Mouse (Mus musculus): ENCODE results near the gene Dnajc30. TPM values are rescaled to one million over a fixed set of nuclear protein-coding genes. Genes with fewer than 3 reads are reported as not detected.
A peak's percentile ranks its signal among the peaks of the same experiment; 100 is the strongest.
"Not testable (repeated sequence)": the region's sequence is repeated elsewhere in the genome, so short reads cannot be mapped to it uniquely, and the experiment has no call there.

Dnajc30 gene
- total RNA-seq (2021): 10 to 100 TPM; 38.4 to 44.3 TPM
- long read RNA-seq, experiment 1, transcript Dnajc30-201 (1 exons, 1,661 nt): major isoform, 60 of 60 reads
- long read RNA-seq, experiment 1, partial matches to known transcripts: 0 of 60 reads
- long read RNA-seq, experiment 1, other reads (novel, unspliced or antisense): 0 of 60 reads
- long read RNA-seq, experiment 2, transcript Dnajc30-201 (1 exons, 1,661 nt): major isoform, 26 of 27 reads
- long read RNA-seq, experiment 2, partial matches to known transcripts: 0 of 27 reads
- long read RNA-seq, experiment 2, other reads (novel, unspliced or antisense): 1 of 27 reads

DNA sequence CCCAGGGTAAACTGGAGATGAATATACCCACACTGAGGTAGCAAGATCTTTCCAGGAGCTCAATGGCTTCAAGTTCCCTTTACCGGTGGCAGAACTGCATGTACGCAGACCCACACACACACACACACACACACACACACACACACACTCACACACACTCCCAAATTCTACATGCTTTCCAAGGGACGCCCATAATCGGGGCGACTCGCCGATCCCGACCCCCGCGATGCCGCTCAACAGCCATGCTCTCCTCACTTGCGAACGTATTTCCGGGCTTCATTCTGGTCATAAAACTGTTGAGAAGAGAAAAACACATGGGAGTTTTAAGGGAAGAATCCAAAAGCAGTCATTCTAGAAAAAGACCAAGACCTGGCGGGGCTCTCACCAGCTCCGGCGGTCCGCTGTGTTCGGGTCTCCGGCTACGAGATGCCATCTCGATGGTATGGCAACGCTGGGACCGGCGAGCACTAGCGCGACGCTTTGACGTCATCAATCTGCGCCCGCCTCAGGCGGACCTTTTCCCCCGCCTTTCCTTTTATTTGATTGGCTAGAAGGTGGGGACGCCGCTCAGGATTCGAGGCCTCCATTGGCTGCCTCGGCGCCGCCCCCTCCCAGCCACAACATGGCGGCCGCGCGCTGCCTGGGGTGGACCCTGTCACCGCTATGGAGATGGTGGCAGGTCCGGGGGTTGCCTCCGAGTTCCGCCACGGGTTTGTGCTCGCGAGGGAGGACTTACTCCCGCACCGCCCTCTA, at the start of gene Dnajc30:
TSS of gene Dnajc30 (plus strand) at position 574 of the 753 bp plus-strand sequence.
- peak; percentile 97 for DNase-seq

DNA sequence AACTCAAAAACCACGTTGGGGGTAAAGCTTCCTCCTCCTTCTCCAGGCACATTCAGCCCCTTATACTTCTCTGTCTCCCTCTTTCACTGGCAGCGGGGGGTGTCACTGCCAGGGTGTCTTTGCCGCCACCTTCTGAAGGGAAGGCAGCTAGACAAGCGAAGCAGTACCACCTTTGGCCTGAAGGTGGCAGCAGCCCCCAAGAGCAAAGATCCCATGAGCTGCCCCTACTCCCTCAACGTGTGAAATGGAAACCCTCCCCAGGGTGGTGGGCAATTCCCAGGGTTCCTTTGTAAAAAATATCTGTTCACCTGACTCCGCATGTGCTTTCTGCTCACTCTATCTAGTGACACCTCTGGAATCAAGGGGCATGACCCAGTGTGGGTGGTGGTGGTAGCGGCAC, 48.5 kb upstream of the Dnajc30 start:
- DNase-seq: peak; percentile 81 to 95

DNA sequence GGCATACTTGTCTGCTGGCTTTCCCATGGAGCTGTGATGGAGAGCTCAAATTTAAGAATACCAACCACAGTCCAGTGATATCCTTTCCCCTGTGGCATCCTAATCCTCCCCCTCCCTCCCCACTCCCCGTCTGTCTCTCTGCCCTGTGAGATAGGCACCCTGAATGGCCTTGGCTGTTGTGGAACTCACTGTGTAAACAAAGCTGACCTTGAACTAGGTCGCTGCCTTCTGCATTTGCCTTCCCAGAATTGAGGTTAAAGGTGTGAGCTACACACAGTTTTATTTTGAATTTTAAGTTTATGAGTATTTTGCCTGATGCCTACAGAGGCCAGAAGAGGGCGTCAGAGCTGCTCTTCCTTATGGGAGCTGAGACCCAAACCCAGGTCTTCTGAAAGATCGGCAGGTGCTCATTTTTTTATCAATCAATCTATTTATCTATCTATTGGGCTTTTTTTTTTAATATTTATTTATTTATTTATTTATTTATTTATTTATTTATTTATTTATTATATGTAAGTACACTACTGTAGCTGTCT, 47.7 kb upstream of the Dnajc30 start:
- peak in 1 of 2 experiments; percentile 27 for DNase-seq

DNA sequence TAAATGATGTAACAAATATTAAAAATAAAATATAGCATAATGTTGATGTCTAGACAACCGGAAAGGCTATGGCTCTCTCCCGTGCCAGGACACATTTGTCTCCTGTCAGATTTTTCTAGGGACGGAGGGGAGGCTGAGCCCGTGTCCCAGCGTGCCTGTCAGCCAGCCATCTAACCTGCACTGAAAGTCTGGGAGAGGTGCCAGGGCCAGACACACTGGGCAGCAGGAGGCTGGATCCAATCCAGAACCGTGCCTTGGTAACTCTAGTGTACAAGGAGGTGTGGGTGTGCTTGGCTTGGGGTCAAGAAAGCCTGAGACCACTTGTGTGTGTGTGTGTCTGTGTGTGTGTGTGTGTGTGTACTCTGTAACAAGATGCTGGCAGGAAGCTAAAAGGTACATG, 42.2 kb upstream of the Dnajc30 start:
- DNase-seq: peak; percentile 78 to 80

DNA sequence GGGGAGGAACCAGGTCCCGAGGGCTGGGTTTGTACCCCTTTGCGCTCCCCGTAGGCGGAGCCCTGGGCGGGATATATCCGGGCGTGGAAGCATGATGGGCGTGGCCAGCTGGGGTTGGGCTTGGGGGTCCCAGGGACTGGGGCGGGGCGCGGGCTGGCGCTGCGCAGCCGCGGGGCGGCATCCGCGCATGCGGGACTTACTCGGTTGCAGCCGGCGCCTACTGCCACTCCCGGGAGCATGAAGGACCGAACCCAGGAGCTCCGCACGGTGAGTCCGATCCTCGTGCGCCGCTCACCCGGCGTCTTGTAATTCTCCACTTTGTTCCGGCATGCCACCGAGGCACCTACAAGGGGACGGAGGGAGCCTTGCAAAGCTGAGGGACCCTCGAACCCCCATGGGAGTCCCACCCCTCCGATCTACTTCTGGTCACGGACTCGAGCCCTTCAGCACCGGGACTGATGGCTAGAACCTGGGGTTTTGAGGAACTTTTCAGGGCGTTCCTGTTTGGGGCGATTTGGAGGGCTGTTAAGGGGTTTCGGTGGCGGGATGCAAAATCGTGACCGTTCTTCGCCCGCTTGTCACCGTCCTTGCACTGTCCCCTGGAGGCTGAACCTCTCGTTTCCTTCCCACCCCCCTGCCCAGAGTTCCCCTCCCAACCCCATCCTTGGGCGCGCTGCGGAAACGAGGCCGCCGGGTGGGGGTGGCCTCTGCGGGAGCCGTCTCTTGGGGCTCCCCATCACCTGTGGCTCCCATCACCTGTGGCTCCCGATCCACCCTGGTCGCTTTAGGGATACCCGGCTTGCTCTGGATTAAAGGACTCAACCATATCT, 40.4 kb upstream of the Dnajc30 start, which contains the start of gene Stx1a:
TSS of gene Stx1a (plus strand) at position 139 of the 830 bp plus-strand sequence.
- peak; percentile 91 to 94 for DNase-seq

DNA sequence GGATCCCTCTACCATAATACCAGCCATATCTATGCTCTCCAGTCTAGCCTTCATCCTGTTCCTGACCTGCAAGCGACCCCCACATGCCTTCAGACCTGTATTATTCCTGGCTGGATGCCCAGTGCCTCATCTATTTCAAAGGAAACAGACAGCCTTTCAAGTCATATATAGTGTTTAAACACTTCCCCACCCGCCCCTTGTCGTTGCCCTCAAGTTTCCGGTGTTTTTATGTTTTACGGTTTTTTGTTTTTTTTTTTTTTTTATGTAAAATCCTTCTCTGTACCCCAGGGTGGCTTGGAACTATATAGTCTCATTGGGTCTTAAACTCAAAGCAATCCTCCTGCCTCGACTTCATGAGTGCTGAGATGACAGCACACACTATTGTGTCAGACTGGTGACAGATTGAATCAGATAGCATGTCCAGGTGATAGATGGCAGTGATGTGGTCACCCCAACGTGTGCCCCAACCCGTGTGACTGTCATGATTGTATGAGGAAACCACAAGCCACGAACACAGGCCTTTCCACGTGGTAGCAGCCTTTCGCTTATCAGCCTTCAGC, 39.3 kb upstream of the Dnajc30 start:
- DNase-seq: no peak

DNA sequence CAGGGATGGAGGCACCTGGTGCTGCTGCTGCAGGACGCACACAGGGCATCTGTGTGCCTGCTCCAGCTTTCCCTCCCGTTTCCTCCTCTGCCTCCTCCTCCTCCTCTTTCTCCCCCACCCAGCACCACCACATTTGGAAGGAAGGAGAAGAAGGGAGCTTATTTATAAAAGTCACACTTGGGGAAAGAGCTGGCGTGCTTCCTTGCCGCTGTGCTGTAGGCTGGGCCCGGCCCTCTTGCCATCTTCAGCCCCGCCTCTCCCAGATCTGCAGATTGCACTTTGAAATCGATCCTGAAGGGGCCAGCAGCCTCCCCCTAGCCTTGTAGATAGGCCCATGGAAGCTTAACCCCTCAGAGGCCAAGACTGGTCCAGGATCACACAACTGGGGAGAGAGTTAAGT, 38.1 kb upstream of the Dnajc30 start:
- no peak for DNase-seq

DNA sequence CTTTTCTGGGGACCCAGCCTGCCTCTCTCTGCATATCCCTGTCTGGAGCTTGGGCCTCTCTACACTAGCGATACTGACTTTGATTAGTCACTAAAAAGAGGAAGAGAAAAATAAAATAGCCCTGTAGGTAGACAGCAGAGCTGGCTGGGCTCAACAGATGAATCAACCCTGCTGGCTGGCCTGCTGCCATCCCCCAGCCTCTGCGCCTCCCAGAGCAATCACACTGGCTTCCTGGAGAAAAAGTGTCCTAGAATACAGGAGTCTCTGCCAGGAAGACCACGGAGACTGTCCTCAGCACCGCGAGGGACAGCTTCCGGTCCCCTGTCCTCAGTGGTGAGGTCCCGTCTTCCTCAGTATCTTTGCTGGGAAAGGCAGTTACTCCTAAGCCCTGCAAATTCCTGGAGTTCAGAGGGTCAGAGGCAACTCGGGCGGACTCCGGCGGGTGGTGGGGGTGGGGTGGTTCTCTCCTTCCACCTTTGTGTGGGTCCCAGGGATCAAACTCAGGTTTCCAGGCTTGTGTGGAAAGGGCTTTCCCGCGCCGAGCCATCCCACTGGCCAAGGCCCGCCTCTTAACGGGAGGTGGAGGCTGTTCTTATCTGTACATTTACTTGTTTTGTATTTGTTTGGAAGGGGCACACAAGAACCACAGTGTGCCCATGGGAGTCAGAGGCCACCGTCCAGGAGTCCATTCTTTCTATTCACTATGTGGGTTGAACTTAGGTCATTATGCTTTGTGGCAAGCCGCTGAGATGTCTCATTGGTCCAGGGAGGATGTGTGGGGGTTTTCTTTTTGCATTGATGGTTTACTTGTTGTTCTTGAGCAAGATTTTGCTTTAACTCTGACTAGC, 34.8 kb upstream of the Dnajc30 start:
- peak; percentile 55 to 61 for DNase-seq

DNA sequence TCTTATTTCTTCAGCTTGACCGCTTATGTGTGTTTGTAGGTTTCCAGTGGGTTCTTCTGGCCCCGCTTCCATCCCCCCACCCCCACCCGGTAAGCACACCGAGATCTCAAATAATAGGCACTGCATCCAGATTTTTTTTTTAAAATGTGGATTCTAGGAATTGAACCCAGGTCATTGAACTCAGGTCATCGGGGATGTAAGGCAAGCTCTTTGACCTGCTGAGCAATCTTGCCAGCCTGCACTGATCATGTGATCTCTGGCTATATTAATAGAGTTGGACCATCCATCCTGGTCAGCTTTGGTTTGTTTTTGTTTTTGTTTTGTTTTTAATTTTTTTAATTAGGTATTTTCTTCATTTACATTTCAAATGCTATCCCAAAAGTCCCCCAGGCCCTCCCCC, 31.4 kb upstream of the Dnajc30 start:
- DNase-seq: no peak

DNA sequence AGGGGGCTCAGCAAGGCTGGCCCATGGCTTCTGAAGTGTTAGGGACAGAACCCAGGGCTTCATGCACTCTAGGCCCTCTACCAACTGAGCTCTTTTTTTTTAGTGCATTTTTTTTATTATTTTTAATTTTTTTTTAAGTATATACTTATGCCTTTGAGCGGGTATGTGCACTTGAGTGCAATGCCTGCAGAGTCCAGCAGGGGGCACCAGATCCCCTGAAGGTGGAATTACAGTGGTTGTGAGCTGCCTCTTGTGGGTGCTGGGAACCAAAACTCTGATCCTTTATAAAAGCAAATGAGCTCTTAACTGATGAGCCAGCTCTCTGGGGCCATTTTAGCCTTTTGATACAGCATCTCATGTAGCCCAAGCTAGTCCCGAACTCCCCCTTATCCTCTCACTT, 29.4 kb upstream of the Dnajc30 start:
- no peak for DNase-seq

DNA sequence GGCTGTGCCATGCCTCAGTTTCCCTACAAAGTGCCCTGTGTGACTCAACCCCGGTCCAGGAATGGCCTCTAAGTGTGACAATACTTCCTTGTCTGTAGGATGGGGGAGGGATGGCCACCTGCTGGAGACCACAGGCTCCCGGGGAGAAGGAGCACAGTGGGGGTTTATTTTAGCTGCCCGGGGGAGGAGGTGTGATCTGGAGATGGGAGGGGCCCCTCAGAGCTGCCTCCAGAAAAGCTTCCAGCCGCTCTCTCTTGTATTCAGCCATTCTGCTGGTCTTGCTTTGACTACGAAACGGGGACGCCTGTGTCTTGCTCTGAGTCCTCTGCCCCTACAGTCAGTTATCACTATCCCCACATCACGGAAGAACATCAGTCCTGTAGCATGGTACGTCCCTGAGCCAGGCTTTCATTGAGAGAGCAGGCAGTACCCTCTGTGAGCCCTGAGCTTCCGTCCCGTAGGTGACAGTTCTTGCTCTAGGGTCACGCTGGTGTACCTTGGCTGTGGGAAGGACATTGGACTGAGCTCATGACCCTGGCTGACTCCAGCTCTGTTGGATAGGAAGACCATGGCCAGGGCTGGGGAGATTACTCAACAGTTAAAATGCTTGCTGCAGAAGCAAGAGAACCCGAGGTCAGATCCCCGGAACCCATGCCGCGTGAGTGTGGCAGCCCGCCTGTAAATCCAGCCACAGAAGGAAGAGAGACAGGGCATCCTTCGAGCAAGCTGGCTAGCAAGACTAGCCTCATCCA, 28.2 kb upstream of the Dnajc30 start:
- no peak for DNase-seq

DNA sequence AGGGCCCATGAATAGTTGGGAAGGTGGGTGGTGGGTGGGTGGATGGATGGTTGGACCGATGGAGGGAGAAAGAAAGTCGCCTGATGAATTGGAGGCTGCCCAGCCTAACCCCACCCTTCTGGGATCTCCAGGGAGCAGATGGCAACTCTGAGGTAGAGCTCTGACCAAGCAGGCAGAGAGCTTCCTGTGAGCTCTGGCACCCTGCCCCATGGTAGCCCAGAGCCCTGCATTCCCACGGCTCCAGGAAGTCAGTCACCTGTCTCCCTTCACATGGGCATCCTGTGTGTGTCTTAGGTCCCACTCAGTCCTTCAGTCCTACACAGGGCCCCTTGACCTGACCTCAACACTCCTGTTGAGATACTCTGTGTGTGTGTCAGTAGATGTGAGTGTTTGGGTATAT, 26.1 kb upstream of the Dnajc30 start:
- DNase-seq: no peak

DNA sequence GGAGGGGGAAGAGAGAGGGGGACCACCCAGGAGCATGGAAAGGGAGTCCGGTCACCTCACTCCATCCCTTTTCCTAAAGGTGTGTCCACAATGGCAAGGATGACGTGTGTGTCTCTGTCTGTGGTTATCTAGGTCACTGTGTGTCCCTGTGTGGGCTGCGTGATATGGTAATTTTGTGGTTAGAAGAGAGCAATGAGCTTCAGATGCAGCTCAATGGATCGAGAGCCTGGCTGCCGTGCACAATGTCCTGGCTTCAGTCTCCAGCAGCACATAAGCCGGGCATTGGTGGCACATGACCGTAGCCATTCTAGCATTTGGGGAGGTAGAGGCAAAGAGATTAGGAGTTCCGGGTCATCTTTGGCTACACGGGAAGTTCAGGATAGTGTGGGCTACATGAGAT, 24.5 kb upstream of the Dnajc30 start:
- no peak for DNase-seq

DNA sequence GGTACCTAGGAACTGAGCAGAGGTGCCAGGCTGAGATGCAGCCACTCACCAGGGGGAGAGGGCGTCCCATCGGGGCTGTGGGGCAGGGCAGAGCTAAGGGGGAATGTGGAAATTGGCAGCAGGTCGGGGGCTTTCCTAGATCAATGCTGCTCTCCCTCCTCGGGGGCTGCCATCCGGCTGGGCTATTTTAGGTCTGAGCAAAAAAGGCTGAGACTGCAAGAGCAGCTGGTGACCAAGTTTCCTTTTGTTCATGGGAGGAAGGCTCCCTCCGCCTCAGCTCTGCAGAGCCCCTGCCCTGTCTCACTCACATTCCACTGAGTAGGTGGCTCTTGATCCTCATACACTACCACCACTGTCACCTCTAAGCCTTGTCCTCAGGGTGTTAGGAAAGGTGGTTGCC, 23.9 kb upstream of the Dnajc30 start:
- no peak for DNase-seq

DNA sequence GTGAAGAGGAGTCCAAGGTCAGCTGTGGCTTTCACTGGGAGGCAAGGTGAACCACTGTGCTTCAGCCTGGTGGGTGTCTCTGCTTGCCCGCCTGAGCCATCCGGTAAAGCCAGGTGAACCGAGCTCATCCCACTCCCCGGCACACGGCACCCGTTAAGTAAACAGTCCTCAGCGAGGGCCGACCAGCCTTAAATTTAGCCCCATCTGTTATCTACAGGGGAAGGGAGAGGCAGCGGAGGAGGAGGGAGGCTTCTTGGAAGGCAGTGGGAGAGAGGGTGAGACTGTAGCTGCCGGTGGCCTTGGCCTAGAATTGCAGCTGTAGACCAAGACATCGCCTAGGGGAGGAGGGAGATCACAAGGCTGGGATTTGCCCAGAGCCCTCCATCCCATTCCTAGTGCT, 23.2 kb upstream of the Dnajc30 start:
- DNase-seq: no peak

DNA sequence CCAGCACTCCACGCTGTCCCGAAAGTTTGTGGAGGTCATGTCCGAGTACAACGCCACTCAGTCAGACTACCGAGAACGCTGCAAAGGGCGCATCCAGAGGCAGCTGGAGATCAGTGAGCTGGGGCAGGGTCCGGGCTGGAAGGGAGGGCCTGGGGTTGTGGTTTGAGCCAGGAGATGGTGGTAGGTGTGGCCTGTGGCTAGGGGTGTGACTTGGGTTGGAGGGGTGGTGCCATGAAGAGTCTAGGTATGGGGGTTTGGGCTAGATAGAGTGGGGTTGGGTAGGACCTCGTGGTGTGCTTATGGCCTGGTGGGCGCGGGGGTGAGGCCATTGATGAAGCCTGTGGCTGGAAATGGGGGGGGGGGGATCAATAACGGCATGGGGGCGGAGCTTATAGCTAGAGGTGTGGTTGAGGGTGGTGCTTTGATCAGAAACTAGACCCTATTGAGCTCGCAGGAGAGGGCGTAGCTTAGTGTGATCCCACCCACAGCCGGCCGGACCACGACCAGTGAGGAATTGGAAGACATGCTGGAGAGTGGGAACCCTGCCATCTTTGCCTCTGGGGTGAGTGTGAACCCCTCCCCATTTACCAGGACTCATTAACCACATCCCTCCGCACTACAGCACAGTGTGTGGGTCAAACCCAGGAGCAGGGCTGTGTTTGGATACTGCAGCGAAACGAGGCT, 21.8 kb upstream of the Dnajc30 start:
- DNase-seq: no peak

DNA sequence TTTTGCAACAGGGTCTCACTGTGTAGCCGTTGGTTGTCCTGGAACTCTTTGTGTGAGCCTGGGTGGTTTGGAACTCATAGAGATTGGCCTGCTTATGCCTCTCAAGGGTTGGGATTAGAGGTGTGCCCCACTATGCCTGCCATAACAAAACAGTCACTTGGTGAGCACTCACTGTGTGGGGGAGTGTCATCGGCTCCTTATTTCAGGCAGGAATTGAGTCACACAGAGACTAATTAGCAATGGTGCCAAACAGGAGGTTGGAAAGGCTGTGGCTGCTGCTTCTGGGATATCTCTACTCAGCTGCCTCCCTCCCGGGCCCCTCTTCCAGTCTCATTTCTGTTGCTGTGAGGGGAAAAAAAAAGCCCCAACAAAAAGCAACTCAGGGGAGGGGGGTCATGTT, 19.4 kb upstream of the Dnajc30 start:
- no peak for DNase-seq

DNA sequence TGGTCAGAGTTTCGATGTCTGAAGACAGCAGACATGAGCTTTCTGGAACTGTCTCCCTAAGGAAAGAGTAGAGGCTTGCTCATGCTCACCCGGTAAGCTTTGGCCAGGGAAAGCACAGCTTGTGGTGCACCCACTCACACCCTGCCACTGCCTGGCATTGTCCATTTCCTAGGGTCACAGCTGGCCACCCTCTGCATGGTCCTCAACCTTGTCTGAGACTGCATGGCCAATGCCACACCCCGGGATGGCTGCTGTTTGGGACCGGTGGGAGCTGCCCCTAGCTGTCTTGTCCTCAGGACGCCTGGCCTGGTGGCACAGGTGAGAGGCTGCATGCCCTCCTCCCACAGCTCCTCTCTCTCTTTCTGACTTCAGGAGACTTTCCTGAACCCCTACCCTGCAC, 15.5 kb upstream of the Dnajc30 start:
- no peak for DNase-seq

DNA sequence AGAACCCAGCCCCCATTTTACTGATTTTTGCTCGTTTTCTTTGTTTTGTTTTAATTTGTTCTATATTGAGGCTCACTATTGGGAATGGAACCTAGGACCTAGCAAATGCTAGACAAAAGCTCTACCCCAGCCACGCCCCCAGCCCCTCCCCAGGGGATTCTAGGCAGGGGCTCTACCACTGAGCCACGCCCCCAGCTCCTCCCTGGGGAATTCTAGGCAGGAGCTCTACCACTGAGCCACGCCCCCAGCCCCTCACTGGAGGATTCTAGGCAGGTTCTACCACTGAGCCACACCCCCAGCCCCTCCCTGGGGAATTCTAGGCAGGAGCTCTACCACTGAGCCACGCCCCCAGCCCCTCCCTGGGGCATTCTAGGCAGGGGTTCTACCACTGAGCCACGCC, 14.7 kb upstream of the Dnajc30 start:
- not testable (repeated sequence) for DNase-seq

DNA sequence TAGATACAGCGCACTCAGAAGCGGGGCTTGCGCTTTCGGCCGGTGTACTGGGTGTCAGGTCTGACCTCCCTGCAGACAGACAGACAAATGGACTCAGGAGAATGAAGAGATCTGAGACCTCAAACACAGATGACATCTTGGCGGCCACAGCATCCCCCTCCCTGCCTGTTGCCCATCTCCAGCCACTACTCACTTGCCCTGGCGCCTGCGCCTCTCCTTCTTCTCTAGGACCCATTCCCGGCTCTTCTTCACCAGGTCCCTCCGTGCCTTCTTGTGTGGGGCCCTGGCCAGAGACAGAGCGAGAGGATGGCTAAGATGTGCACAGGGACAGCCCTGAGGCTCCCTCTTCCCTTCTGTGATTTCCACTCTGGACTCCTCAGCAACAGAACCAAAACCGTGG, 10.6 kb upstream of the Dnajc30 start:
- no peak for DNase-seq
